Mouse (Mus musculus) monocyte, adult 59 days (primary cell): ENCODE data around the gene Polr2h. TPM values are rescaled to one million over a fixed set of nuclear protein-coding genes. Genes with fewer than 3 reads are reported as not detected.

Experiments
- total RNA-seq, 2 experiments: library from RNA; stranded (reverse); gene quantifications; one replicate each; pipeline ENCODE4 v1.2.4; 2023

The Polr2h gene
- 10 to 100 TPM; 10.6 to 10.8 TPM for total RNA-seq

DNA sequence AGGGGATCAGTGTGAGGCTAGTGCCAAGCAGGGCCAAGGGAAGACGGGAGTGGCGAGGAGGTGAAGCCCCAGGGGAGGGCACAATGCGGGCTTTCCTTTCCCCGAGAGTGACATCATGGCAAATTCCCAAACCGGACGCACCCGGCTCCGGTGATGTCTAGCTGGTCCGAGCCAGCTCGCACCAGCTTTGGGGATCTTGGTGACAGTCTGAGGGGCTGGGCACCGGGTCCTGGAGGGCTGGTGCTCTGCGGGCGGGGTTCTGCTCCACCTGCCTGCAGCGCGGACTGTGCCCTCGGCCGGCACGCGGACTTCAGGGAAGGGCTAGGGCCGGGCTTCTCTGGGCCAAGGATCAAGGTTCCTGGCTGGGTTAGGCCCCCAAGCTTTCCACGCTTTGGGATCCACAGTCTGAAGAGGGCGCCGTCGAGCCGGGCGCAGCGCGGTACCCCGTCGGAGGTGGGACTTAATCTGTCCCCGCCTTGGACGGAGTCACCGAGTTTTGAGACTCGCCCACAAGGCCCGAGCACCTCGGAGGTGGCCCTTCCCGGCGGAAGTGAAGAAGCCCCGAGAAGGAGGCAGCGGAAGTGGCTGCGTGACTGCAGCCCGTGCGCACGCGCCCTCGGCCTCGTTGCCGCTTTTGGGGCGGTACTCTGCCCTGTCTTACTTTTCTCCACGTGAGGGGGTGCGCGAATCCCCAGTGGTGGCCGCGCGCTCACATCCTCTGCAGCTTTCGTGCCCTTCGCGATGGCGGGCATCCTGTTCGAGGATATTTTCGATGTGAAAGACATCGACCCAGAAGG lies at the start of gene Polr2h, which contains the start of gene Clcn2:
Gene Polr2h (plus strand): TSS at position 485 of the 797 bp plus-strand sequence.
Gene Clcn2 (minus strand): TSS at position 566 of the 797 bp plus-strand sequence.

DNA sequence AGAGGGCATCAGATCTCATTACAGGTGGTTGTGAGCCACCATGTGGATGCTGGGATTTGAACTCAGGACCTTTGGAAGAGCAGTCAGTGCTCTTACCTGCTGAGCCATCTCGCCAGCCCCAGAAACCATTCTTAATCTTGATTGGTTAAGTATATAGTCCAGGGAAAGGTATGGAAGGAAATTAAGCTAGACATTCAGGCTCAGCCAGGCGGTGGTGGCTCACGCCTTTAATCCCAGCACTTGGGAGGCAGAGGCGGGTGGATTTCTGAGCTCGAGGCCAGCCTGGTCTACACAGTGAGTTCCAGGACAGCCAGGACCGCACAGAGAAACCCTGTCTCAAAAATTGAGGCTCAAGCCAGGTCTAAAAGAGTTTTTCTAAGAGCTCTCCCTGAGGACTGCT lies 49.5 kb upstream of the Polr2h start, which contains the start of gene Eif4g1:
Gene Eif4g1 (plus strand): TSS at position 301 of the 400 bp plus-strand sequence.

DNA sequence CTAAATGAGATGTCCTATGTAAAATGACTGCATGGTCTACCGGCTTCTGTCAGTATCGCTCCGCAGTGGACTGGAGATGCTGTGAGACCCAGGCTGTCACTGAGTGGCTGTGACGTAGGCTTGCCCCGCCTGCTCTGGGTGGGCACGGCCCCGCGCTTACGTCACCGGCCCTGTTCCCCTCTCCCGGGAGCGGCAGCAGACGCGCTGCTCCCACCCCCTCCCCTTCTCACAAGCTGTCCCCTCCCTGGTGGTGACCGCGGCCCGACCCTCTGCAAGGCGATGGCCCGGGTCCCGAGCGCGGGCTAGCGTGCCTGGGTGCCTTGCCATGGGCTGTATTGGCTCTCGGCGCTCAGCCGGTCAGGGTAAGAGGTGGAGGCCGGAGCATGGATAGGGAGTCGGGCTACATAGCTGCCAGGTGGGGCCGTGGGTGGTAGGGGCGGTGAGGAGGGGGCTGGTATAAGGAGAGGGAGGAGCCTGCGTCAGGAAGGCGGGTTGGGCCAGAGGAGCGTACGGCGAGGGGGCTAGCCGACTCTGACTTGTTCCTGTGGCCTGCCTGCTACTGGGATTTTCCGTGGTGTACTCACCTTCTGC lies 24.3 kb upstream of the Polr2h start, which contains the start of gene Fam131a:
Gene Fam131a (plus strand): TSS at position 131 of the 591 bp plus-strand sequence.

DNA sequence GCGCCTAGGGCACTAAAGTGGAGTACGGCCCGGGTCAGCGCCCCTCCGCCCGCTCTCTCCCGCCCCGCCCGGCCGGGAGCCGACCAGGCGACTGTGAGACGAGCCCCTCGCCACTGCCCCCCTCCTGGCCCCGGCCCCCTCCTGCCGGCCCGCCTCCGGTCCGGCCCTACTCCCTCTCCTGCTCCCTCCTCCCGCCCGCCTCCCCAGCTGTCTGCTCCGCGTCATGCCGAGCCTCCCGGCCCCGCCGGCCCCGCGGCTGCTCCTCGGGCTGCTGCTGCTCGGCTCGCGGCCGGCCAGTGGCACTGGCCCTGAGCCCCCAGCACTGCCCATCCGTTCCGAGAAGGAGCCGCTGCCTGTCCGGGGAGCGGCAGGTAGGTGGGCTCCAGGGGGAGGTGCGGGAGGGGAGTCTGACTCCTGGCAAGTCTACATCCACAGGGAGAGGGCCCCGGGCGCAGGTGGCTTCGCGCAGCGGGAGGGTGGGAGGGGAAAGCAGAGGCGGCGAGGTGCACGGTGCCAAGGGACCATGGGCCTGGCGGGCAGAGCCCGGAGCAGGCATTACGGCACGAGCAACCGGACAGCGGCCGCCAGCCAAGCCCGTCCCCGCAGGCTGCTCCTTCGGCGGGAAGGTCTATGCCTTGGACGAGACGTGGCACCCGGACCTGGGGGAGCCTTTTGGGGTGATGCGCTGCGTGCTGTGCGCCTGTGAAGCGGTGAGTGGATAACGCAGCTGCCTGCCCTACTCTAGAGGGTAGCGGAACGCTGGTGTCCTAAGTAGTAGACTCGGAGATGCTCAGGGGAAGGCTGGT lies 15.7 kb downstream of the Polr2h start, which contains the start of gene Chrd:
Gene Chrd (plus strand): TSS at position 203 of the 806 bp plus-strand sequence.

DNA sequence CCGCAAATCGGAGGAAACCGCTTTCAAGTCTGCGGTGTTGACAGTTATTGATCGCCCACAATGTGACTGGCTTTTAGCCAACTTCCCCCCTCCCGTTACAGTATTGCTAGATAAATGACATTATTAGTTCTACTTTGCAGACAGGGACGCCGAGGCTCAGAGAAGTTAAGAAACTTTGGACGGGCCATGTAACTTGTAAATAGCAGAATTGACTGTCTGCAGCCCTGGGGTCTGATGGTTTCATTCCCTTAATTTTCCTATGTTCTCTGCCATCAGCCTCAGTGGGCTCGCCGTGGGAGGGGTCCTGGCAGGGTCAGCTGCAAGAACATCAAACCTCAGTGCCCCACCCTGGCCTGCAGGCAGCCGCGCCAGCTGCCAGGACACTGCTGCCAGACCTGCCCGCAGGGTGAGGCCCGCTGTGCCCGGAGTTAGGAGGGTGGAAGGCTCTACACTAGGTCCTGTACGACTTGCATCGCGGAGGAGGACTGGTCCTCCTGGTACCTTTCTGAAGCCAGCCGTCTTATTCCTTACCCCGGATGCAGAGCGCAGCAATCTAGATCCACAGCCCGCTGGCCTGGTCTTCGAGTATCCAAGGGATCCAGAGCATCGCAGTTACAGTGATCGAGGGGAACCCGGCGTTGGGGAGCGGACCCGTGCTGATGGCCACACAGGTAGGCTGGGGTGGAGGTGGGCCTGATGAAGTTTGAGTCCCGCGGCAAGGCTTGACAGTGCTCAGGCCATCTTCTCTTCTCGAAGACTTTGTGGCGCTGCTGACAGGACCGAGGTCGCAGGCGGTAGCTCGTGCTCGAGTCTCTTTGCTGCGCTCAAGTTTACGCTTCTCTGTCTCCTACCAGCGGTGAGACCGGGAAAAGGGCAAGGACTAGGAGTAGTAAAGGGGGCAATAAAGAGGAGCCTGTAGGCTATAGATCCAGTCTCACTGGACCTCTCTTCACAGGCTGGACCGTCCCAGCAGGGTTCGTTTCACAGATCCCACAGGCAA lies 16.6 kb downstream of the Polr2h start, which contains the start of gene Thpo:
Gene Thpo (minus strand): TSS at position 781 of the 1,000 bp plus-strand sequence.

Other genes with a start within 250 kb of the Polr2h start
- 10 to 100 TPM; 20.2 to 25.5 TPM for gene Eif2b5, start 218.8 kb upstream of the Polr2h start, total RNA-seq
- 10 to 100 TPM; 33.1 to 34.1 TPM for gene Dvl3, start 200.7 kb upstream of the Polr2h start, total RNA-seq
- 100 to 1,000 TPM; 199 to 201 TPM for gene Ap2m1, start 182.2 kb upstream of the Polr2h start, total RNA-seq
- gene Abcf3, start 169.1 kb upstream of the Polr2h start, total RNA-seq = 10 to 100 TPM; 52.3 to 62.4 TPM
- not detected for gene Vwa5b2, start 128.2 kb upstream of the Polr2h start, total RNA-seq
- 1 to 10 TPM; 7.7 to 9.3 TPM for gene Eef1akmt4, start 106.1 kb upstream of the Polr2h start, total RNA-seq
- gene Gm49333, start 106.1 kb upstream of the Polr2h start, total RNA-seq = not detected
- 10 to 100 TPM; 11.4 to 13.9 TPM for gene Alg3, start 105.9 kb upstream of the Polr2h start, total RNA-seq
- gene Camk2n2, start 96.4 kb upstream of the Polr2h start, total RNA-seq = under 1 TPM; 0.39 to 0.97 TPM
- gene Ece2, start 87.8 kb upstream of the Polr2h start, total RNA-seq = not detected
- 100 to 1,000 TPM; 116 to 118 TPM for gene Psmd2, start 66.0 kb upstream of the Polr2h start, total RNA-seq
- 100 to 1,000 TPM; 252 to 266 TPM for gene Eif4g1, start 49.4 kb upstream of the Polr2h start, total RNA-seq
- gene Fam131a, start 24.4 kb upstream of the Polr2h start, total RNA-seq = 1 to 10 TPM; 5.3 to 5.4 TPM
- 1 to 10 TPM; 1.7 to 2.2 TPM for gene Clcn2, start 81 bp downstream of the Polr2h start, total RNA-seq
- gene Chrd, start 15.5 kb downstream of the Polr2h start, total RNA-seq = not detected
- not detected for gene Thpo, start 16.8 kb downstream of the Polr2h start, total RNA-seq